Mouse (Mus musculus) erythroid progenitor cell, adult 5-6 weeks (primary cell): ENCODE measurements around the gene Grin3a. TPM values are rescaled to one million over a fixed set of nuclear protein-coding genes. Genes with fewer than 3 reads are reported as not detected.

Source experiments
- total RNA-seq, 2 experiments: library from RNA; stranded (forward) in 1 of 2; stranded (reverse) in 1 of 2; fragments of 150-400 nt in 1 of 2; fragments of 186-747, 209-891 nt in 1 of 2; gene quantifications; 2 replicates each; pipeline versions ENCODE4 v1.2.3 to v1.2.4; 2015 to 2017; ENCODE audit warnings: low replicate concordance in 2 of 2

The Grin3a gene
- total RNA-seq, 2 experiments from 2014 or later: not detected

Other genes with a start within 250 kb of the Grin3a start
- gene Tmem246, start 247.9 kb downstream of the Grin3a start, total RNA-seq (2015; ENCODE audit: low replicate concordance): not detected in 2 replicates
- not detected in 2 replicates for gene Tmem246, start 247.9 kb downstream of the Grin3a start, total RNA-seq (2017; ENCODE audit: low replicate concordance)
- gene Rnf20, start 213.7 kb downstream of the Grin3a start, total RNA-seq (2015; ENCODE audit: low replicate concordance): 40.0 and 42.3 TPM in 2 replicates
- gene Rnf20, start 213.7 kb downstream of the Grin3a start, total RNA-seq (2017; ENCODE audit: low replicate concordance): 67.5 and 80.0 TPM in 2 replicates
- not detected in 2 replicates for gene Ppp3r2, start 163.7 kb downstream of the Grin3a start, total RNA-seq (2015; ENCODE audit: low replicate concordance)
- gene Ppp3r2, start 163.7 kb downstream of the Grin3a start, total RNA-seq (2017; ENCODE audit: low replicate concordance): not detected in 2 replicates